Mouse (Mus musculus) liver, embryonic 16.5 days (tissue): ENCODE results near the gene Zfp410. TPM values are rescaled to one million over a fixed set of nuclear protein-coding genes. Genes with fewer than 3 reads are reported as not detected.
A peak's percentile ranks its signal among the peaks of the same experiment; 100 is the strongest.

Experiments used
- ATAC-seq: fragments of 200-750 bp; cut with Nextera tagmentation; 2 replicates; pipeline ENCODE4 v1.8.0; 2017; ENCODE audit warnings: low read depth, mild to moderate bottlenecking, moderate number of reproducible peaks, moderate library complexity
- H3K27ac ChIP-seq: fragments of 300-500 bp; sonication (generic); 2 replicates; pipeline ENCODE4 v1.5.1; 2014; ENCODE audit warnings: mild to moderate bottlenecking, low read length
- H3K27me3 ChIP-seq: fragments of 300-500 bp; sonication (generic); 2 replicates; pipeline ENCODE4 v1.6.1; 2014; ENCODE audit warnings: low read depth, low read length, mixed read lengths; ENCODE audit not compliant: control insufficient read depth, insufficient read depth
- H3K36me3 ChIP-seq: fragments of 300-500 bp; sonication (generic); 2 replicates; pipeline ENCODE4 v1.6.1; 2014; ENCODE audit warnings: mild to moderate bottlenecking; ENCODE audit not compliant: control insufficient read depth, insufficient read depth
- H3K4me1 ChIP-seq: fragments of 300-500 bp; sonication (generic); 2 replicates; pipeline ENCODE4 v1.6.1; 2014; ENCODE audit warnings: low read depth, low read length, mixed read lengths; ENCODE audit not compliant: control insufficient read depth
- H3K4me2 ChIP-seq: fragments of 300-500 bp; sonication (generic); 2 replicates; pipeline ENCODE4 v1.6.1; 2014; ENCODE audit warnings: low read depth, low read length, mixed read lengths
- H3K4me3 ChIP-seq: fragments of 300-500 bp; sonication (generic); 2 replicates; pipeline ENCODE4 v1.5.1; 2014; ENCODE audit warnings: low read depth, mild to moderate bottlenecking, low read length
- H3K9ac ChIP-seq: fragments of 300-500 bp; sonication (generic); 2 replicates; pipeline ENCODE4 v1.6.1; 2014; ENCODE audit warnings: low read depth, low read length
- H3K9me3 ChIP-seq: fragments of 300-500 bp; sonication (generic); replicated peaks from 2 replicates; pipeline ENCODE4 v1.6.1; 2016; ENCODE audit warnings: low read length; ENCODE audit not compliant: control insufficient read depth
- WGBS: fragments of 180-500 bp; shearing (Covaris S2); extraction: QIAGEN DNeasy Blood & Tissue Kit; methylation state at CpG from one replicate; pipeline ENCODE4 v1.1.7; 2014; ENCODE audit not compliant: insufficient replicate concordance; 5-methylcytosine and 5-hydroxymethylcytosine counted together
- polyA plus RNA-seq: library from polyadenylated mRNA; unstranded; fragments of >200 nt; fragmentation: Nextera tagmentation; extraction: Ambion mirVana; gene quantifications from 2 replicates; pipeline ENCODE4 v1.2.1, GENCODE M21; 2015

Zfp410 gene
- polyA plus RNA-seq, 1 experiment from 2014 or later: 32.3 TPM

GRCm38 (mm10) chr12:84366971-84367370 lies 50.3 kb downstream of the Zfp410 start:
- H3K9me3 ChIP-seq: no peaks in the 10 kb centered on the region
- no peak overlapping the region for H3K4me2 ChIP-seq
- H3K4me3 ChIP-seq: no peak overlapping the region
- 39% methylated on average over 9 of the region's 9 CpGs for WGBS
- no peak overlapping the region for H3K9ac ChIP-seq
- H3K27ac ChIP-seq: no peak overlapping the region
- H3K4me1 ChIP-seq: peaks cover 20% of the 10 kb centered on the region
- H3K36me3 ChIP-seq: peaks cover 23% of the 10 kb centered on the region
- no peaks in the 10 kb centered on the region for H3K27me3 ChIP-seq
- no peak for ATAC-seq

- no peak overlapping the region for H3K4me2 ChIP-seq
- no peak overlapping the region for H3K27ac ChIP-seq
- no peak overlapping the region for H3K4me3 ChIP-seq
- peaks cover 4% of the 10 kb centered on the region; the same call in 1 of the 2 replicates for H3K4me1 ChIP-seq
- H3K9ac ChIP-seq: no peak overlapping the region
- ATAC-seq: no peak
- H3K27me3 ChIP-seq: no peaks in the 10 kb centered on the region
- H3K36me3 ChIP-seq: peaks cover 35% of the 10 kb centered on the region
- no peaks in the 10 kb centered on the region for H3K9me3 ChIP-seq
- 80% methylated on average over 5 of the region's 5 CpGs for WGBS
These were observed 55.0 kb downstream of the Zfp410 start for GRCm38 (mm10) chr12:84371647-84372046.

- Histone ChIP-seq H3K36me3 (peaks cover 25% of the 10 kb centered on the region), H3K9ac (no peak overlapping the region), H3K27ac (no peak overlapping the region), H3K4me2 (no peak overlapping the region), H3K9me3 (no peaks in the 10 kb centered on the region), H3K4me3 (no peak overlapping the region), H3K4me1 (no peaks in the 10 kb centered on the region), H3K27me3 (no peaks in the 10 kb centered on the region)
- WGBS: 72% methylated on average over 6 of the region's 6 CpGs
- ATAC-seq: no peak
These were observed 57.3 kb downstream of the Zfp410 start for GRCm38 (mm10) chr12:84373831-84374481.

- no peak overlapping the region for H3K4me2 ChIP-seq
- H3K27me3 ChIP-seq: no peaks in the 10 kb centered on the region
- peaks cover 2% of the 10 kb centered on the region; the same call in 1 of the 2 replicates for H3K4me1 ChIP-seq
- H3K36me3 ChIP-seq: peaks cover 3% of the 10 kb centered on the region; the same call in 1 of the 2 replicates
- H3K27ac ChIP-seq: no peak overlapping the region
- no peaks in the 10 kb centered on the region for H3K9me3 ChIP-seq
- H3K4me3 ChIP-seq: no peak overlapping the region
- no peak overlapping the region for H3K9ac ChIP-seq
- no peak for ATAC-seq
- 76% methylated on average over 4 of the region's 4 CpGs for WGBS
These were observed 65.7 kb downstream of the Zfp410 start for GRCm38 (mm10) chr12:84382369-84382768.

- Histone ChIP-seq H3K27ac (peak overlapping the region; percentile 28), H3K9me3 (no peaks in the 10 kb centered on the region), H3K4me2 (no peak overlapping the region), H3K27me3 (no peaks in the 10 kb centered on the region), H3K4me1 (peaks cover 11% of the 10 kb centered on the region), H3K4me3 (no peak overlapping the region), H3K9ac (no peak overlapping the region), H3K36me3 (peaks cover 3% of the 10 kb centered on the region; the same call in 1 of the 2 replicates)
- peak; percentile 83 for ATAC-seq
- 54% methylated on average over 5 of the region's 5 CpGs for WGBS
These were observed 68.0 kb downstream of the Zfp410 start for GRCm38 (mm10) chr12:84384644-84385081.

GRCm38 (mm10) chr12:84385408-84385807 lies 68.8 kb downstream of the Zfp410 start:
- H3K36me3 ChIP-seq: peaks cover 3% of the 10 kb centered on the region; the same call in 1 of the 2 replicates
- H3K4me2 ChIP-seq: no peak overlapping the region
- H3K4me1 ChIP-seq: peaks cover 11% of the 10 kb centered on the region
- H3K9ac ChIP-seq: no peak overlapping the region
- WGBS: 79% methylated on average over 4 of the region's 4 CpGs
- no peaks in the 10 kb centered on the region for H3K27me3 ChIP-seq
- no peaks in the 10 kb centered on the region for H3K9me3 ChIP-seq
- no peak for ATAC-seq
- H3K27ac ChIP-seq: peak overlapping the region; percentile 33; the same call in 1 of the 2 replicates
- no peak overlapping the region for H3K4me3 ChIP-seq

GRCm38 (mm10) chr12:84388097-84388496 lies 71.4 kb downstream of the Zfp410 start:
- Histone ChIP-seq H3K4me3 (no peak overlapping the region), H3K9ac (no peak overlapping the region), H3K27ac (no peak overlapping the region), H3K4me2 (no peak overlapping the region), H3K36me3 (no peaks in the 10 kb centered on the region; the same call in 1 of the 2 replicates), H3K9me3 (no peaks in the 10 kb centered on the region), H3K4me1 (peaks cover 11% of the 10 kb centered on the region), H3K27me3 (no peaks in the 10 kb centered on the region)
- WGBS: 84% methylated on average over 8 of the region's 8 CpGs
- no peak for ATAC-seq

- H3K4me1 ChIP-seq: peaks cover 11% of the 10 kb centered on the region
- no peak for ATAC-seq
- no peaks in the 10 kb centered on the region for H3K9me3 ChIP-seq
- H3K4me3 ChIP-seq: no peak overlapping the region
- WGBS: 23% methylated on average over 14 of the region's 14 CpGs
- H3K9ac ChIP-seq: no peak overlapping the region
- no peak overlapping the region for H3K4me2 ChIP-seq
- no peaks in the 10 kb centered on the region for H3K27me3 ChIP-seq
- no peak overlapping the region for H3K27ac ChIP-seq
- H3K36me3 ChIP-seq: no peaks in the 10 kb centered on the region; the same call in 1 of the 2 replicates
These were observed 72.2 kb downstream of the Zfp410 start for GRCm38 (mm10) chr12:84388774-84389400.

GRCm38 (mm10) chr12:84390336-84390735 lies 73.7 kb downstream of the Zfp410 start:
- H3K9me3 ChIP-seq: no peaks in the 10 kb centered on the region
- no peak overlapping the region for H3K27ac ChIP-seq
- H3K4me2 ChIP-seq: no peak overlapping the region
- 79% methylated on average over 6 of the region's 6 CpGs for WGBS
- no peak for ATAC-seq
- H3K4me1 ChIP-seq: peaks cover 10% of the 10 kb centered on the region
- no peaks in the 10 kb centered on the region; the same call in 1 of the 2 replicates for H3K36me3 ChIP-seq
- no peaks in the 10 kb centered on the region for H3K27me3 ChIP-seq
- no peak overlapping the region for H3K9ac ChIP-seq
- no peak overlapping the region for H3K4me3 ChIP-seq
